Mouse (Mus musculus): ENCODE measurements at regions not wholly inside any gene's neighbourhood (a gene's known extent, or its start where the extent isn't known, plus 50 kb on each side); places are given as distances from the start of the nearest gene placed in this dataset.

GRCm38 (mm10) chr10:72923611-72924010, 175.5 kb upstream of the Pcdh15 start:
- DNase-seq (ENCODE audit: low spot score): no peak

- no peak for DNase-seq (ENCODE audit: low spot score)
Observed at GRCm38 (mm10) chr10:72956957-72957356, 142.2 kb upstream of the Pcdh15 start.

GRCm38 (mm10) chr10:72960051-72960450, 139.1 kb upstream of the Pcdh15 start:
- DNase-seq (ENCODE audit: low spot score): no peak

- DNase-seq (ENCODE audit: low spot score): no peak
Observed at GRCm38 (mm10) chr10:72981359-72981758, 117.8 kb upstream of the Pcdh15 start.

GRCm38 (mm10) chr10:72988355-72988754, 110.8 kb upstream of the Pcdh15 start:
- no peak for DNase-seq (ENCODE audit: low spot score)

- no peak for DNase-seq (ENCODE audit: low spot score)
Observed at GRCm38 (mm10) chr10:73010897-73011296, 88.2 kb upstream of the Pcdh15 start.

GRCm38 (mm10) chr10:73011874-73012273, 87.3 kb upstream of the Pcdh15 start:
- peak; percentile 15 for DNase-seq (ENCODE audit: low spot score)

- DNase-seq (ENCODE audit: low spot score): no peak
Observed at GRCm38 (mm10) chr10:73037476-73037875, 61.7 kb upstream of the Pcdh15 start.

GRCm38 (mm10) chr10:73039551-73039950, 59.6 kb upstream of the Pcdh15 start:
- DNase-seq (ENCODE audit: low spot score): no peak
